Mouse (Mus musculus): ENCODE data around the gene Erc1.

DNA sequence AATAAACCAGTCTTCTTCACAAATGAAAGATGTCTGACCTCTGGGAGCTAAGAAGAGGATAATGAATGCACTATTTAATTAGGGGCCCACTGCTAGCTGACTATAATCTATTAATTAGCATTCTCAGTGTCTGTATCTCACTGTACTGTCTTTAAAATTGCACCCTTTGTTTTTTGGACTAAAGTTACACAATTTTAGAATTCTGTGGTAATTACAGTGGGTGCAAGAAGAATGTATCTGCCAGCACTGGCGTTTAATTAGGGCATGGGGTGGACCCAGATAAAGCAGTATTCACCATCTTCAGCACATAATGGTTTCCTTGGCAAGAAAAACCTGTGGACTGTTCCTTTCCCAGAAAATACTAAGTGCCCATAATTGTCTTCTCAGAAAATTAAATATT lies 25.8 kb downstream of the Erc1 start:
- TF ChIP-seq CTCF (IDR thresholded peaks at IDR 0.05; ENCODE audit: low read depth): no peak
- TF ChIP-seq EP300 (optimal IDR thresholded peaks at IDR 0.05): no peak

Measured in stomach, postnatal 0 days (tissue).